Mouse (Mus musculus) brain, embryonic 18.5 days (tissue): ENCODE measurements at regions not wholly inside any gene's neighbourhood (a gene's known extent, or its start where the extent isn't known, plus 50 kb on each side); places are given as distances from the start of the nearest gene placed in this dataset.
"Not testable (repeated sequence)": the region's sequence is repeated elsewhere in the genome, so short reads cannot be mapped to it uniquely, and the experiment has no call there.

Experiments used
- DNase-seq: peaks from one replicate; pipeline ENCODE4 v3.0.0-alpha.2; 2012; ENCODE audit warnings: low read depth, low spot score

DNA sequence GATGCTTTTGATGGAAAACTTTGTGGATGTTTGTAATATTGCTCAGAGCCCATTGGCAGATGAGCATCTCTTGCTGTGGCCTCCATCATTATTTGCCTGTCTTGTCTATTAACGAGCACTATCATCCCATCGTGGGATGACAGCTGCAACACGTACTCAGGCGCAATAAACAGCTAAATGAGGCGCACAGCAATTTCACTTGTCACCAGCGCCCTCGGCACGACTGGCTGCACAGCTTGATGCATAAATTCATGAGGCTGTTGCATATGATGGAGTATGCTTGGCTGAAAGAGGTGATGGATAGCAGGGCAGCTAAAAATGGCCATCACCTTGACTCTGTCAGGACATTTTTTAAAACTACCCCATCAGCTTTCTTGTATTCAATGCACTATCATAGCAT, 853.1 kb upstream of the Pou3f2 start:
- DNase-seq, result no peak

DNA sequence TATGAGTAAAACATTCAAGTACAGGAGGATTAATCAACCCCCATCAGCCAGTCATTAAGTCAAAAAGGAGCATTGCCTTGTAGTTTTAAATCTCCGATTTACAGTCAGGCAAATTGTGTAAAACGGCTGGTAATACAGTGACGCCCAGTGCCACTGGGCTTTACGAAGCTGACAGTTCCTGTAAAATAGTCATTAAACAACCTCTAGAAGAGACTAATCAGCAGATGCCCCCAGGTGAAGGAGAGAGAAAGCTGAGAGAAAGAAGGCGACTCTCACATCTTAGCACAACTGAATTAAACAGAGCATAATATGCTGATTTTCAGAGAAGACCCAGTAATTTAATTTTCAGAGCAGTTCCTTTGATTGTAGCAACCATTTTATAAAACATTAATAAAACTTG, 850.3 kb upstream of the Pou3f2 start:
- DNase-seq, result no peak

DNA sequence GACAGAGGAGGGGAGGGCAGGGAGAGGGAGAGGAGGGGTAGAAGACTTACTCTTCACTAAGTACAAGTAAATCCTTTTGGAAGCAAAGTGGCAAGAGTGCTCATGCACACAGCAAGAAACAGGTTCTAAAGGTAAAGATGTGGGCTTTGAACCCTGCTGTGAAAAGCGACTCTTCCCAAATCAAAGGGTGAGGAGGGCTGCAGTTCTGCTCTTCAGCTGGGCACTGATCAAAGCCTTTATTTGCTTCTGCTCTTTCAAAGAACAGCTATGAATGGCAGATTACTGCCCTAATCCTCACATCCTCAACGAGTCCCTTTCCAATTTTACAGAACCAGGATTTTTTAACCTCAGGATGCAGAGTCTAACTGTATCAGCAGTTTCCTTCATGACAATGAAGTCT, 812.5 kb upstream of the Pou3f2 start:
- no peak for DNase-seq

DNA sequence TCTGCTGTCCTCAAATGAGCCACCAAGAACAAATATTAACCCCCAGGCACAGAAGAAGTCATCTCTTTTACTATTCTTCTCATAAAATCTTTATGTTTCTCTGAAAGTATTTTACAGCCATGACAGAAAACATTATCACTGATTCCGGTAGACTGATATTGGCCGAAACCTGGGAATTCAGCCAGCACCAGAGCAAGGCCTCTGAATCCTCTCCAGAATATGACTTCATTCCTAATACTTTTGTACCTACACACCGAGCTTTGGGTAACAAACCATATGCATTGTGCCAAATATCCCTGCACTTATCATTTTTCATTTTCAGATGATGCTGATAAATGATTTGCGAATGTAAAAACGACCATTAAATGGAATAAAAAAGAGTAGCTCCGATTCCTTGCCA, 791.9 kb upstream of the Pou3f2 start:
- DNase-seq, result no peak

DNA sequence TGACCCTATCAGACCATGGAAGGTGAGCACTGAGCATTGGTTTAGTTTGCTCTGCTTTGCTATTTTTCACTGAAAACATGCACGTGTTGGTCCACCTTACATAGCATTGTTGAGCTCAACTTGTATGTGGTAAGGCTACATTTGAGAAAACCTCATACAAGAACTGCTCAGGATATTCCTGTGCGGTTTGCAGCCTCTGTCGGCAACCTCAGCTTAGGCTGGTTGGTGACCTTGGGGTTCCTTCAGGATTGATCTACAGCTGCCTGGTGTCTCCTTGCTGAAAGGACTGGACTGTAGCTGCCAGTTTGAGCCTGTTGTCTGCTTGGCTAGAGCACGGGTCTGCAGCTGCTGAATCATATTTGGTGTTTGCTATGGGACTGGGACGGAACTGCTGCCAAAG, 787.0 kb upstream of the Pou3f2 start:
- DNase-seq, result no peak

DNA sequence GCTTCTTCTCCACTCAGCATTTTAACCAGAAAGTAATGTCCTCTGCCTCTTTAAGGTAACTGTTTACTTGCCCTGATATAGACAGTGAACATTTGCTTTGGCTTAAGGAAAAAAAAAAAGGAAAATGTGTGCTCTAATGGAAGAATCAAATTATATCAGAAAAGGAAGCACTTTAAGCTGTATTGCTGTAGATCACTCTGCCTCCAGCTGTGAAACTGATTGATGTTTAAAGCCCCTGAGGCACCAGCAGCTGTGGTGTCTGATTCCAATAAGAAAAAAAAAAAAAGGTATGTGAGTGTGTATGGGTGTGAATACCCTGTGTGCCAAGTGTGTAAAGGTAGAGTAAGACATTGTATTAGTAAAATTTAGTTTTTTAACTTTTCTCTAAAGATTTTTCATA, 783.8 kb upstream of the Pou3f2 start:
- no peak for DNase-seq

DNA sequence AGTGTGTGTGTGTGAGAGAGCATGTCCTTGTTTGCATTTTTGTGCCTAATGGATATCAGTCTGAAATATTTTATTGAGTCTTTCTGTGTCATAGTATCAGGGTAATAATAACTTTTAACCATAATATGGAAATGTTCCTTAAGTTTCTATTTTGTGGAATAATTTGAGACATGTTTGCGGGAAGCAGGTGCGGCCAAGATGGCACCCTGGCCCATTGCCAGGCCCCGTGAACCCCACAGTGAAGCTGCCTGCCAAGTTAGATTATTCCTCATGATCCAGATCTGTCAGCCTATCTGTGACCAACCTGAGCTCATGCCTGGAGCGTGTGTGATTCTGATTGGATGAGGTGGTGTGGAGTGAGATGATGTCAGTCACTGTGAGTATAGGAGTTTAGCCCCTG, 772.2 kb upstream of the Pou3f2 start:
- no peak for DNase-seq

DNA sequence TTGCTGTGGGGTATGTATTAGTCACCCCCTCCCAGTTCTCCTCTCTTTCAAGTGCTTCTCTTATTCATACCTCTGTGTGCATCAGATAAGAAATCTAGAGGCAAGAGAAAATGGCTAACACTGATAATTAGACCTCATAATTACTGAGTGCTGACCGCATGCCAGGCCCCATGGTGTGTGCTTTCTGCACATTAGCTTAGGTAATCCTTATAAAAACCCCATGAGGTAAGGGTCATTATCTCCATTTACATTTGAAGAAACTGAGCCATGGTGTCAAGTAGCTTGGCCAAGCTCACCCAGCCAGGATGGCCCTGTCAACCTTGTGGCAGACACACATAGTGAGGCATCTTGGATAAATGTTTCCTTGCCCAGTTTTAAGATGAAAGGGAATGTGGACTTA, 746.8 kb upstream of the Pou3f2 start:
- no peak for DNase-seq

DNA sequence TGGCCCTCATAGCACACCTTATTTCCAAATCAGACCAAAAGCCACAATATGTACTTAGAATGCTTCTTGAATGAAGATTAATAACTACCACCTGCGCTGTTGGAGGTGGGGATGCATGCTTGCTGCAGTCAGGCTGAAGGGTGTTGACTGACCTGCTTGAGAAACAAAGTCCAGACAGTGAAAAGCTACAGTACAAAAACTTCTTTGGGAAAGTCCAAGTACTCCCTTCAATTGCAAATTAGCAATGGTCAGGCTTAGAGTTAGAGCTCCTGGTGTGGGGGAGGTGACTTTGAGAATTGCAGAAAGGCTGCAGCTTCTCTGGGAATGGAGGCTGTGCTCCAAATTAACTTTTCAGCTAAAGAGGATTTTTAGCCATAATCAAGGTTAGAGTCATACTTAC, 706.6 kb upstream of the Pou3f2 start:
- DNase-seq, result not testable (repeated sequence)

DNA sequence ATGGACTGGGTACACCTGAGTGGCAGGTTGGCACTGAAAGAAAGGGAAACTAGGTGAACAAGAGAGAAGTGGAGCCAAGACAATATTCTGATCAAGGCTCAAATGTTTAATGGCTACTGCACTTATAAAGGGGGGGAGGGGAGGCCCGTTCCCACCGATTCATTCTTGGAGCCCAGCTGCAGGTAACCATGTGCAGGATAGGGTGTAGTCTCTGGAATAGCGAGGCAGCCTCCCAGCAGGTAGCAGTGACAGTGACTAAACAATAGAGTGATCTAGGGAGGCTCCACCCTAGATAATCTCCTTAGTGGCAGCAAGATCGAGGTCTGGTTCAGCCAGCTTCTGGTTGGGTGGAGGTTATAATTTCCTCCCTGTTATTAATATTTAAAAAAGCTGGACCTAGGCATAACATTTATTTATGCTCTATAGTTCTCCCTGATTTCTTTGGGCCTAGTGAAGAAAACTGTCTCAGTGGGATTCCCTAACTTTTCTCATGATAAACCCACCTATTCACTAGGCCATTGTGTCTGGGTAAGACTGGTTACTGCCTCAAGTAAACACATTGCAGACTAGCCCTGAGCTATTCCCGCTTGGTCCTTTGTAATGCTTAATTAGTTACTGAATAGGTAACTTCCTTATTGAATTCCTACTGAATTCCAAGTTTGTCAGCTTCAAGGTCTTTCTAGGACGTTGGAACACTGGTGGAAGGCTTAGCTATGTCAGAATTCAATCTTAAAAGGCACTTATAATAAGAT, 705.4 kb upstream of the Pou3f2 start:
- DNase-seq, result no peak

DNA sequence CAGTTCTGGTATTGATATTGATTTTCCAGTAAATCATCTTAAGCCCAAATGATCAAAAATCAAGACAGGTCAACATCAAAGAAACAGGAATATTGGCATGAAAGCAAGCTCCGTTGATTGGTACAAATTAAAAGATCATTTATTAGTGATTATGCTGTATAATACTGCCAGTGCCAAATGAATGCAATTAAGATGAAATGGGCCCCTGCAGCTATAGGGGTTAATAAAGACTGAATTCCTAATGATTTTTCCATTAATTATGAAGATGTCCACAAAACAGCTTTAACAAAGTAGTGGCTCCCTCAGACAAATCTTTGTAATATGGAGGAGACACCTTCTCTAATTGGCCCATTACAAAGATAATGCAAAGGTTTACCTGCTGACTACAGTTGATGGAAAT, 685.6 kb upstream of the Pou3f2 start:
- no peak for DNase-seq

DNA sequence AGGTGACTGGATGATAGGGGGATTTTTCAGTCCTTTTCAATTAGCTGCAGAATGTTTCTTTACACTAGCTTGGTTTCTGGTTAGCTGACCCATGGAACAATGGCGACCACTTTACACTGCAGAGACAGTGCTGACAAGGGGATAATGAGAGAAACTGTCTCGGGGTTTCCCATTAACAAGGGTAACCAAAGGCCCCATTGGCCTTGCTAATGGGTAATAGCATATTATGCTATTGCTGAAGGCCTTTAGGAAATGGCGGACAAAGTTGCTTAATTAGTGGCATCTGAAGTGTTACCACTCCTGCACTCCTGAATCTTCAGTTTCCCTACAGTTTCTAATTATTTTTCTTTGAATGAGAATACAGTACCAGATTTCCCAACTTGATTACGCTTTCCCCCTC, 685.2 kb upstream of the Pou3f2 start:
- DNase-seq, result no peak

DNA sequence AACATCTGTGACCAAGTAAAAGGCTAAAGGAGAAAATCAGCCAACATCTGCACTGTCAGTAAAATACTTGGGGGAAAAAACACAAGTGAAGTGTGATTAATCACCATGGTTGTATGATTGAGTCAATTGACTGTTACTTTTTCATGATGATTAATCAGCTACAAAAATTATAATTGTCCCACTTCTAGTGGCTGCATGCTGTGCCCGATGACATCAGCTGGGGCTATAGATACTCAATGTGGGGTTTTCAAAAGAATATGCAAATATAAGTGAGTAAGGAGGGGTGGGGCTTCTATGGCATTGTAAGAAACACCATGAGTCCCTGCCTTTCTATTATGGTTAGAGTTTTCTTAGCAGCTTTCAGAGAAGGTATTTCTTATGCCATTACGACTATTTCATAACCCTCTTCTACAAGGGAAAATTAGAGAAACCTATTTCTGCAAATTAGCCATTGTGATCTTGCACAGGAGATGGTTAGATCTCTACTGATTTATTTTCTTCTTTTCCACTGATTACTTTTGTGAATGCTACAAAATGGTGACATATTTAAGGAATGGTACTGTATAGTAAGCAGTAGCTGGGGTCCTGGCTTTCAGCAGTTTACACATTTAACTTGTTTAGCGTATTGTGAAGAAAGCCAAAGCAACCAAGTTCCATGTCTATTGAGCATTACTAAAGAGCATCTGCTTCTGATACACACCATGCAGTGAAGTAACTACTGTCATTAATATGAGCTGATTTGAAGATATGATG, 660.1 kb upstream of the Pou3f2 start:
- no peak for DNase-seq

DNA sequence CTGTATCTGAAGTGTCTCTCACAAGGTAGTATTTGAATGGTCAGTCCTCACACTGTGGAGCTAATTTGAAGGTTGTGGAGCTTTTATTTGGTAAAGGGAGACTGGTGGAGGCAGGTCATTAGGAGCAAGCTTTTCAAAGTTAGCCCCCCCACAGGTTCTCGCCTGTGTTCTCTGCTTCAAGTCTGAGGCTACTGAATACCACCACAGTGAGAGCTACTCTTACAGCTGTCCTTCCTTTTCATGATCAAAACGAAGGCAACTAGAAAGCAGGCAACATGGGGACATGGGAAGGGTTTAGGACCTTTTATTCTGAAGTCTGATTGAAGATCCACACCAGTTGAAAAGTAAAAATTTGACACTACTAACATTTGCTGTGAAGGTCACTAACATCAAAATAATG, 645.2 kb upstream of the Pou3f2 start:
- no peak for DNase-seq

DNA sequence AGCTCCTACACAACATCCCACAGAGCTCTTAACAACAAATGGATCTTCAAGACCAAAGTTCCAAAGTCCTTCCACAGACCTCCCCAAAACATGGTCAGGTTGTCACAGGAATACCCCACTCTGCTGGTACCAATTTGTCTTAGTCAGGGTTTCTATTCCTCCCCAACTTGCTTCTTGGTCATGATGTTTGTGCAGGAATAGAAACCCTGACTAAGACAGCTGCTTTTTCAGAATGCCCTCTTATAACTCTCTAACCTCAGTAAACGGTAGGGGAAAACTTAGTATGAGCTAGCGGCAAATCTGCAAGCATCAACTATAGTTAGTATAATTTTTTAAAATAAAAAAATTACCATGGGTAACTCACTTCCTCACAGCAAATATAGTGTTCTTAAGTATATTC, 613.3 kb upstream of the Pou3f2 start:
- DNase-seq, result not testable (repeated sequence)

DNA sequence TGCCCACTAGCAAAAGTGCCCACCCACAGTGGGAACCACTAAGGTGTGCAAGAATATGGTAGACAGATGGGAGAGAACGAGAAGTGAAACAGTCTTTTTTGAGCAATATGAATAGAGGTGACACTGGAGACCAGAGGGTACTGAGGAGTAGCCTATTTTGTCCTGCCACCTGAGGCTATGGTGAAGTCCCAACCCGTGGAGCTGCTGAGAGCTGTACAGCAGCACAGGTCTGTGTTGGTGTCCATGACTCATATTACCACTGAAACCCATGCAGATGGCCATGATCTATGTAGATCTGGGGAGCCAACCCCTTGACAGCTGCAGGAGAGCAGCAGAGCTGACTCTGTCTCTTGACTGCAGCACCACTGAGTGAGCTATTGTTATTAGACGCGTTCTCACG, 591.4 kb upstream of the Pou3f2 start:
- DNase-seq, result no peak

DNA sequence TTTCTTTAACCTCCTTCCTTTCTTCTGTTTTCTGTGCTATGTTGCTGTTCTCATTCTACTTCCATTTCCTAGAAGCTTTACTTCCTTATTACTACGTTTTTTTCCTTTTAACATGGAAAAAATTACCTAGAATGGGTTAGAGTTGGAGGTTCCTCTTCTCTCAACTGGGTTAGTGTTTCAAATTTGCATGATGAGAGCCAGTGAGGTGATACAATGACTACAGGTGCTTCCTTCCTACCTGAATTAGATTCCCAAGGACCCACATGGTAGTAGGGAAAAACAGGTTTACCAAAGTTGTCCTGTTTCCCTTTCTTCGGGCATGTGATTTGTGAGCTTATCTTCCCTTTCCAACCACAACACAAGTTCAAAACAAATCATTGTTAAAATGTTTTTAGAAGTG, 589.4 kb upstream of the Pou3f2 start:
- no peak for DNase-seq

DNA sequence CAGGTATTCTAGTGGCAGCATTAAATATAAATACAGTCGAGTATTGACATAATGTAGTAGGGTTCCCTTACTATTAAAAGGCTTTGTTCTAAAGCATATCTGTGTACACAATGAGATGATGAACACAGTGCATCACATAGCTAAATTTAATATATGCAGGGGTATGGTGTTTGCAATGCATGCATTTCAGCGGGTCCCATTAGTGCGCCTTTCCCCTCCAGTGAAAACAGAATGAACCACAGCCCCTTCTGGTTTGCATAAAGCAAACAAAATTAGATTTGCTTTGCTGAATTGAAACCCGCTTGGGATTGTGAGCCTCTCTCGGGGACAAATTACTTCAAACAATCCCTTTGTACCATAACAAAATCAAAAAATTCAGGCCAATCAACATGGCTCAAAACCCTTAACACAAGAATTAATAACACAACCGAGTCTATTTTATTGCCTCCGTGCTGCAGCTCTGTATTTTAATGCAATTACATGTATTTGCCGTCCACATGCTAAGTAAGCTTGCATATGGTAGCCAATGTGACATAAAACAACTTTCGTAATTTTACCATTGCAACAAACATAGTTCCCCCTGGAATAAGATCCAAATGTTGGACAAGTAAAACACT, 562.6 kb upstream of the Pou3f2 start:
- no peak for DNase-seq

DNA sequence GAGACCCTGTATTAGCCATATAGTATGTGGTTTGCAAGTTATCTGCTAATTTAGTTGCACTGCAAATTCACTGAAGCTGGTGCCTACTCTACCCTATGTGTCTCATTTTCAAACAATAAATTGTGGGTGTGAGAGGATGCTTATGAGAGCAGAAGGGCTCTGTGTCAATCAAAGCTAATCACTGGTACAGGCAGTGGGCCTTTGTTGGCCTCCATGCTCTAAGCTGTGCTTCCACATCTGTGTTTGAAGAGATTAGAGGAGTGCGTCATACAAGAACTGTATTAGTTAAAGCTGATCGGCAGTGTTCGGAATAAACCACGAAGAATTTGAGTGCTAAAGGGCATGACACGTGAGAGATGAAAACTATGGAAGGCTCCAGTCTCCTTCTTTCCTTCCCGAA, 549.6 kb upstream of the Pou3f2 start:
- no peak for DNase-seq

DNA sequence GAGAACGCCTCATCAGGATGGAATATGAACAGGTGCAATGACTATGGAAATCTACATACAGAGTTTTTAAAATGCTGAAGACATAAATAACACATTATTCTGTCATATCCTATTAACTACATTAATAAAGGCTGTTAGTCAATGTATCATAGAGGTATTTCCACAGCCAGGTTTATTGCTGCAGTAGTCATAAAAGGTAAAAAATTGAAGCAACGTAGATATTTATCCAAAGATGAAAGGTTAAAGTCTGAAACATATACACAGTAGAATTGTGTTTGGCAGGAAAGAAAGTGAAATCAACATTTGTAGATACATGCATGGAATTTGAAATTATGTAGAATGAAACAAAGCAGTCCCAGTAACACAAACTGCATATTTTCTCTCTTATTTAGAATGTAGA, 543.1 kb upstream of the Pou3f2 start:
- no peak for DNase-seq

DNA sequence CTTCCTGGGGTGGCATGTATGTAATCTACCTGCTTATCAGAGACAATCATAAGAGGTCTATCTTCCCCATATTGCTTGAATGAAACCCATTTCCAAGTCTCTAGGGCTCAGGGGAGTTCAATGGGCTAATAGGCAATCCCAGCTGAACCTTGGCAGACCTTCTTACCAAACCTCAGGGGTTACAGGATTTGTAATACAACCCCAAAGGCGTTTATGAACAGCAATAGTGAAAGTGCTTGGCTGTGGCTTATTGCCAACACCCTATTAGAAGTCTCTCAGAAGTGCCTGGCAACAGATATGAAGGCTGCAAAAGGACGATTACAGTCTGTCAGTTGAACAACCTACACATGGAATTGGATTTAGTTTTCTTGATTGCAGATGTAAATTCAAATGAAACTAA, 534.0 kb upstream of the Pou3f2 start:
- no peak for DNase-seq

DNA sequence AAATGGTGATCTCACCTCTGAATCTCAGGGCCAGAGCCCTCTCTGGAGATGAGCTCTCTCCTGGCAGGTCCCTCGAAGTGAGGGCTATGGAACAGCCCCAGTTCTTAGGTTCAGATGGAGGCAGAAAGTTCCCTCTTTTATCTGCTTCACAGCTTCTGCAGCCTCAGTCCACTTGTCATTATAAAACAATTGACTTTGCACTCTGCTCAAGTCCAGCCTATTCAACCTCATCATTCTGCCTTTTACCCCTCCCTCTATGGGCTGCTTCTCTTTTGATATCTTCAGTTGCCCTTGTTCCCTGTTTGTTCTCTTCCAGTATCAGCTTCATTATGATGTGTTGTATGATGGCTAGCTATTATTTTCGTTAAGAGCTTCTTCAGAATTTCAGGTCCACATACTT, 522.2 kb upstream of the Pou3f2 start:
- no peak for DNase-seq

DNA sequence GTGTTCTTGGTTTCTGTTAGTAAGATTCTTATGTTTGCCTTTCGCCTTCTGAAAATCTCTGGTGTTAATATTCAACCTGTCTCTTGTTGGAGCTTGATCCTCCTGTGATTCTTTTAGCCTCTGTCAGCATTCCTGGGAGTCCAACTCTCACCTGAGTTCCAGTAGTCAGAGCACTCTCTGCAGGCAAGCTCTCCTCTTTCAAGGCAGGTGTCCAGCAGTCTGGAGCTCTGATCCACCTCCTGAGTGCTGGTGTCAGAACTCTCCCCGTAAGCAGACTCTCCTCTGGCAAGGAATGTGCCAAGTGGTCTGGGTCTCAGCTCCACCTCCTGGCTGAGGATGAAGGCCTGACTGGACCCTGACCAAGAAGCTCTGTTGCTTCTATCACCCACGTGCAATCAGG, 521.0 kb upstream of the Pou3f2 start:
- not testable (repeated sequence) for DNase-seq
